Mouse (Mus musculus): Measurements from ENCODE around the gene Abi2.
"Not testable (repeated sequence)": the region's sequence is repeated elsewhere in the genome, so short reads cannot be mapped to it uniquely, and the experiment has no call there.

The Abi2 gene

GRCm38 (mm10) chr1:60409168-60409828 is at the start of gene Abi2:
Abi2 (plus strand) TSS chr1:60409619.
- DNase-seq (ENCODE audit: low spot score in 2 of 2), result peak; percentile 95 to 97

DNA sequence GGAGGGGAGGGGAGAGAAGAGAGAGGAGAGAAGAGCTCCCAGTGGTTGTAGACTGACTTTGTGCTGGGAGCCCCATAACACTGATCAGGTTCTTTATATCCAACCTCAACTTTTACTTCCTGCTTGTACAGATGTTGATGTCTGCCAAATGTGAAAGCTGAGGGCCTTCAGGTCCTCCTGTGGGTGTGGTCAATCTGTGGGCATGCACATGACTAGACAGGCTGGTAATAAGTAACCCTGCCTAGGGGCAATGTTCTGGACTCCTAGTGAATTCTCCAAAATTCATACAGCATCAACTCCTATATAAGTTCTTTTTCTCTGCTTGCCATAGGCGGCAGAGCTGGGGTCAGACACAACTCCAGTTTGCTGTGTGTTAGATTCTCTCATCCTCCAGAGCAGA is 47.8 kb upstream of the Abi2 start:
- no peak for DNase-seq (ENCODE audit: low spot score in 2 of 2)

- DNase-seq (ENCODE audit: low spot score in 2 of 2), result no peak
Observed at GRCm38 (mm10) chr1:60376556-60376955, 32.9 kb upstream of the Abi2 start.

DNA sequence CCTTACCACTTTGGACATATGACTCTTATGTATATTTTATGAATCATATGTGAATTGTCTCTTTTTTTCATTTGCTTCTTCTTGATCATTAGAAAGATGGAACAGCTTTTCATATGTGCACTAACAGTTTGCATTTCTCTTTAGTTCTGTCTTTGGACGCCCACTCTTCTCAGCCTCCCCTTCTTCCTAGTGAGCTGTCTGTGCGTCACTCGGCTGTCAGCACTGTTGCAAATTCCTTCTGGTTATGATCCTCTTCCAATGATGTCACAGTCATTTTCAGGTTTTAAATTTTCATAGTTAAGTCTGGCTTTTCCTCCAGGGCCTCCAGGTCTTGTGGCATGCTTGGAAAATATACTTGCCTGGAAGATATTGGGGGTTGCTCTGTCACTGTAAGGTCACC is 27.5 kb upstream of the Abi2 start:
- no peak for DNase-seq (ENCODE audit: low spot score in 2 of 2)

- no peak for DNase-seq (ENCODE audit: low spot score in 2 of 2)
Observed at GRCm38 (mm10) chr1:60404848-60405247, 4.6 kb upstream of the Abi2 start.

DNA sequence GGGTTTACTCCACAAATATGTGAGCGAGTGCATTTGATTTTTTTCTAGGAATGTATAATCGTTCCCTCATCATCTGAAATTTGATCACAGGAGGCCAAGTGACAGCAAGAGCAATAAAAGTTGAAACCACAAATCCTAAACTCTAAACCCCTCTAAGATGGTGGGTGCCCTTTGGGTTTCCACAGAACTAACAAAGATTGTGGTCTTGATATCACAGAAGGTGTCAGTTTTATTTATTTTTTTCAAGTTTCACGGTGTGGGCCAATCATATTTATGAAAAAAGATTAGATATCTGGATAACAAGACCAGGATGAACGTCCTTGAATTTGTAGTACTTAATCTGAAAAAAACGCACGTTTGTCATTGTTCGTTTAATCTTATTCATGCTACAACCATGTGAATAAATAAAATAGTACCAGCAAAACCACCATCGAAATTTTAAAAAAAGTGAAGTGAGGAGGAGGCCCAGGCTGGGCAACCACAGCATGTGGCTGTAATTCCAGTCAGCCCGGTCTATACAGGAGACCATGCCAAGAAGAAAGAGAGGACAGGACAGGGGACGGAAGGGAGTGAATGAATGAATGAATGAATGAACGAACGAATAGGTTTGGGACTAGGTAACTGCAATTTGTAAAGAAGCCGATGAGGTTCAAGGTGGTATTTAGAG is 785 bp upstream of the Abi2 start:
- DNase-seq (ENCODE audit: low spot score in 2 of 2), result peak in 1 of 2 experiments; percentile 16

- DNase-seq (ENCODE audit: low spot score in 2 of 2), result peak; percentile 64 to 78
Observed at GRCm38 (mm10) chr1:60409928-60410817, 754 bp downstream of the Abi2 start.

GRCm38 (mm10) chr1:60416724-60417123 is 7.3 kb downstream of the Abi2 start:
- DNase-seq (ENCODE audit: low spot score in 2 of 2), result peak in 1 of 2 experiments; percentile 13

DNA sequence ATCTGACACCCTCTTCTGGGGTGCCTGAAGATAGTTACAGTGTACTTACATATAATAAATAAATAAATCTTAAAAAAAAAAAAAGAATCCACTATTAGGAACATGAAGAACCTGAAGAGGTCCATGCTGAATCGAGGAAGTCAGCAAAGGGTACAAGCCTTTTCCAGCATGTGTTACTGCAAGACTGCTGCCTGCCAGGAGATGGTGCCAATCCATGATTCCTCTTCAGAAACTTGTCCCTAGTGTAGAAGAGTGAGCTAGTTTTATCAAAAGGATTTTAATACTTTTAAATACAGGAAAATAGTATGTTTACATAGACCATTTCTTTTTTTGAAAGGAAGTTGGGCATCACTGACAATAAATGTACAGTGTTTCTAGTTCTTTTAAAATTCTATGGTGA is 14.5 kb downstream of the Abi2 start:
- peak in 1 of 2 experiments; percentile 25 for DNase-seq (ENCODE audit: low spot score in 2 of 2)

GRCm38 (mm10) chr1:60428341-60428740 is 18.9 kb downstream of the Abi2 start:
- DNase-seq (ENCODE audit: low spot score in 2 of 2), result peak in 1 of 2 experiments; percentile 17

- DNase-seq (ENCODE audit: low spot score in 2 of 2), result peak in 1 of 2 experiments; percentile 37
Observed at GRCm38 (mm10) chr1:60428932-60429331, 19.5 kb downstream of the Abi2 start.

DNA sequence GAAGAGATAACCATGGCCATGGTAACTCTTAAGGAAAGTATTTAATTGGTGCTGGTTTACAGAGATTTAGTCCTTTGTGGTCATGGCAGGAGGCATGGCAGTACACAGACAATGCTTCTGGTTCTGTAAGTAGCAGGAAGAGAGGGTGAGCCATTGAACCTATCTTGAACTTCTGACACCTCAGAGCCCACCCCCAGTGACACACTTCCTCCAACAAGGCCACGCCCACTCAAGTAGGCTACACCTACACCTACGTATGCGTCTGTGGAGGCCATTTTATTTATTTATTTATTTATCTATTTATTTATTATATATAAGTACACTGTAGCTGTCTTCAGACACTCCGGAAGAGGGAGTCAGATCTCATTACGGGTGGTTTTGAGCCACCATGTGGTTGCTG is 22.1 kb downstream of the Abi2 start:
- DNase-seq (ENCODE audit: low spot score in 2 of 2), result no peak

DNA sequence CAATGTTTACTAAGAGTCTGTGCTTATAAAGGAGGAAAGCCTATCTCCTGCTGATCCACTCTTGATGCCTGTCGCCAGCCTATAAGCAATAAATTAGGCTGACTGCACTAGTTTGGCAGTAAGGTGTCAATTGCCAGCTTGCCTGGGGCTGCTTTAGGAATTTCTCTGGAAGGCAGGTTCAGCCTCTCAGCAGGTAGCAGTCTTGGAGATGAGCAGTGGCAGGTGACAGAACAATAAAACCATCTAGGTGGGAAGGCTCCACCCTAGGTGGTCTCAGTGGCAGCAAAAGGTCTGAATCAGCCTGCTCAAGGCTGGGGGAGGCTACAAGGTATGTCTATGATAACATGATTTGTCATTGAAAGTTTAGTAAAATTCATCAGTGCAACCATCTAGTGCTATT is 23.1 kb downstream of the Abi2 start:
- no peak for DNase-seq (ENCODE audit: low spot score in 2 of 2)

DNA sequence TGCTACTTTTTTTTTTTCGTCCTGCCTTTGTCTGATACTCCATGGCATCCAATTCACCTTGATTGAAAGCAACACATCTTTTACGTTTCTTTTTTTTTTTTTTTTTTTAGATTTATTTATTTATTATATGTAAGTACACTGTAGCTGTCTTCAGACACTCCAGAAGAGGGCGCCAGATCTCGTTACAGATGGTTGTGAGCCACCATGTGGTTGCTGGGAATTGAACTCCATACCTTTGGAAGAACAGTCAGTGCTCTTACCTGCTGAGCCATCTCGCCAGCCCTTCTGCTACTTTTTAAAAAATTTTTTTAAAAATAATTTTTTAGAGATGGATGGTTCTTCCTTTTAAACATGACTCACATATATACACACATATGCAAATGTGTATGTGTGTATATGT is 32.0 kb downstream of the Abi2 start:
- not testable (repeated sequence) for DNase-seq (ENCODE audit: low spot score in 2 of 2)

- DNase-seq (ENCODE audit: low spot score in 2 of 2), result no peak
Observed at GRCm38 (mm10) chr1:60447067-60447466, 37.6 kb downstream of the Abi2 start.

DNA sequence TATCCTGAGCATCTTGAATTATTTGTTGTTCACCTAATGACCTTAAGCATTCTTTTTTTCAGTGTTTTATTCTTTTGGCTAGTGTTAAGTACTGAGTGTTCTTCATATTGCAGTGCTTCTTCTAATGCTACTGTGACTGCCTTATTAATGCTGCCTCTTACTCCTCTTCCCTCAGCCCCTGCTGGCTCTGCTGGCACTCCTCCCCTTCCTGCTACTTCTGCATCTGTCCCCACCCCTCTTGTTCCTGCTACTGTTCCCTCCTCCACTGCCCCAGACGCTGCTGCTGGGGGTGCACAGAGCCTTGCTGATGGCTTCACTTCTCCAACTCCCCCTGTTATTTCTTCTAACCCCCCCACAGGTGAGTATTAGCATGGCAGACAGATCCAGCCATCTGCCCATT is 40.5 kb downstream of the Abi2 start:
- DNase-seq (ENCODE audit: low spot score in 2 of 2), result no peak

DNA sequence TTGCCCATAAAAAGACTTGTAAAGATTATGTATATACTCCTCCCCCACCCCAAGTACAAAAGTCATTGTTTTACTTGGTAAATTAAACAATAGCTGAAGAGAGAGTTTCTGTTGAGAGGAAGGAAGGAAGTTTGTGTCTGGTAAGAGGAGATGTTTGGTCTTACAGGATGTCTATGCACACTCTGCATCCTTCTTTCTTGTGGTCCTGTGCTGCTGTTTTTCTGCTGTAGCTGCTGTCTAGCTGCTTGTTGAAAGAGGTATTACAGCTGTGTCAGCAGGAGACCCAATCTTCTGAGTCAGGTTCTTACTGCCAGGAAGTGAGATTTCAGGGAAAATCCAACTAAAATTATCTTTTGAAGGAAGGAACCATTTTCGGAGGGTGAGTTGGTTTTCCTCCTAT is 51.2 kb downstream of the Abi2 start:
- DNase-seq (ENCODE audit: low spot score in 2 of 2), result no peak

DNA sequence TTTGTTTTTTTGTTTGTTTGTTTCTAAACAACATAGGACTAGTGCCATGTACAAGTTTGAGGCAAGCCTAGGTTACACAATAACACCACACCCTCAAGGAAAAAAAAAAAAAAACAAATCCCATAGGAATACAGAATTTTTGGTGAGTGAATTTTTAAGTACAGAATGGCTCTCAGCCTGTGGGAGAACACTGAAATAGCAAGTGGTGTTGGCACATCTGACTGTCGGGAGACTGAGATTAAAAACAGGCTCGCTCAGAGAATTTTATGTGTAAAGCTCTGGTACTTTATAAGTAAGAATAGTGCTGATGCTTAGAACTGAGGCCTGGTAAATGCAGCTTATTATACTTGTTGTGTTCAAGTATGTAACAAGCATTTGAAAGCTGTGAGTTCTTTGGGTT is 60.1 kb downstream of the Abi2 start:
- no peak for DNase-seq (ENCODE audit: low spot score in 2 of 2)

GRCm38 (mm10) chr1:60470541-60470940 is 61.1 kb downstream of the Abi2 start:
- DNase-seq (ENCODE audit: low spot score in 2 of 2), result no peak

DNA sequence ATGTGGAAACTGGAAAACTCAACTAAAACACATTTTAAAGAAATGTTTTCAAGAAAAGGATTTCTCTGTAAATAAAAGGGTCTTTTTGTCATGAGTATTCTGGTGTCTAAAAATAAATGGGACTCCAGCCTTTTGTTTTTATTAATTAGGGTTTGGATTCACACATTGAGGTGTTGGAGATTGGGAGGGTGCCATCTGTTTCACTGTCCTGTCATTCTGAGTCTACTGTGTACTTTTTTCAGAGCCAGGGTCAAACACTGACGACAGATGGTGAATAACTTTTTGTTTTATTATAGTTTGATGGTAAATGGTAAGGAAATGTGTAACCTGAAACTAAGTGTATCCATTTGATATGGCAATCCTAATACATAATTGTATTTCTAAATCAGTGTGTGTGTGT is 72.1 kb downstream of the Abi2 start:
- DNase-seq (ENCODE audit: low spot score in 2 of 2), result no peak

DNA sequence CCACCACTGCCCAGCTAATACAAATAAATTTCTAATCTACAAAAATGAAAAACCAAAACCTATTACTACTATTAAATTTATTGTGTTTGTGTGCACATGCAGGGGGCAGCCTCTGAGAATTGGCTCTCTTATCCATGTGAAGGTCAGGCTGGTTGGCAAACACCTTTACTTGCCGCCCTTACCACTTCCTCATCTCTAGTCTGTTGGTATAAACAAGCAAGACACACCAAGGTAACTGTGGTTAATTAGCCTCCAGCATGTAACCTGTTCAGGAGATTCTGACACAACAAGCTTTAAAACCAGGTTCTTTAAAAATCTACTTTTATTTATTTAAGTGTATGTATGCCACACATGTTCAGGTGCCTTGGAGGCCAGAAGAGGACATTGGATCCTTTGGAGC is 73.5 kb downstream of the Abi2 start:
- DNase-seq (ENCODE audit: low spot score in 2 of 2), result no peak

- DNase-seq (ENCODE audit: low spot score in 2 of 2), result no peak
Observed at GRCm38 (mm10) chr1:60485649-60486048, 76.2 kb downstream of the Abi2 start.

DNA sequence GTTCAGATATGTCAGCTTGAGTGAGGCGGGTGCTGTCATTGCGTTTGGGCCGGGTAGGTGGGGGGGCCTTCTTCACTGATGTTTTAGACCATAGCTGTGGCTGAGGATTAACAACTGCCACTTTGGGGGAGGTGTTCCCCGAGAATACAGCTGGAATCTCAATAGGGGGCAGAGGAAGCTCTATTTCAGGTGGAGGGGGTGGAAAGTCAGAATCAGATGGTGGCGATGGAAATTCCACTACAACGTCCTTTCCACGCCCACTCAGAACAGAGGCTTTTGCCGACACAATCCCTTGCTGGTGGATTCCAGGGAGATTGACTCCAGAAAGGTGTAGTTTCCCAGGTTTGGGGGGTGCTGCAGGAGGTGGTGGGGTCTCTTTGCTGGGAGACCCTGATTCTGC is 79.2 kb downstream of the Abi2 start:
- DNase-seq (ENCODE audit: low spot score in 2 of 2), result no peak

Data from right cerebral cortex, postnatal 10 days (tissue).